Mouse (Mus musculus) forebrain, embryonic 11.5 days (tissue): Measurements from ENCODE around the gene Rala. TPM values are rescaled to one million over a fixed set of nuclear protein-coding genes. Genes with fewer than 3 reads are reported as not detected.

Source experiments
- ATAC-seq: fragments of 200-750 bp; cut with Nextera tagmentation; replicated peaks from 2 replicates; pipeline ENCODE4 v1.8.0; 2017; ENCODE audit warnings: moderate TSS enrichment; ENCODE audit not compliant: low FRiP score
- DNase-seq: peaks from one replicate; pipeline ENCODE4 v3.0.0-alpha.2; 2017; ENCODE audit warnings: low spot score
- H3K27ac ChIP-seq: fragments of 300-500 bp; sonication (generic); 2 replicates; pipeline ENCODE4 v1.5.1; 2014; ENCODE audit warnings: low read depth, low read length
- H3K27me3 ChIP-seq: fragments of 300-500 bp; sonication (generic); 2 replicates; pipeline ENCODE4 v1.6.1; 2014; ENCODE audit warnings: mild to moderate bottlenecking, low read length, mixed read lengths; ENCODE audit not compliant: control insufficient read depth, insufficient read depth
- H3K36me3 ChIP-seq: fragments of 300-500 bp; sonication (generic); 2 replicates; pipeline ENCODE4 v1.6.1; 2014; ENCODE audit warnings: mild to moderate bottlenecking, low read length, moderate library complexity, mixed read lengths; ENCODE audit not compliant: control insufficient read depth, insufficient read depth
- H3K4me1 ChIP-seq: fragments of 300-500 bp; sonication (generic); replicated peaks from 2 replicates; pipeline ENCODE4 v1.6.1; 2014; ENCODE audit warnings: low read length, mixed read lengths; ENCODE audit not compliant: control insufficient read depth, insufficient read depth
- H3K4me2 ChIP-seq: fragments of 300-500 bp; sonication (generic); 2 replicates; pipeline ENCODE4 v1.6.1; 2014; ENCODE audit warnings: low read depth, mild to moderate bottlenecking, low read length, moderate library complexity, mixed read lengths; ENCODE audit not compliant: severe bottlenecking
- H3K4me3 ChIP-seq: fragments of 300-500 bp; sonication (generic); 2 replicates; pipeline ENCODE4 v1.5.1; 2014; ENCODE audit warnings: low read depth, low read length
- H3K9ac ChIP-seq: fragments of 300-500 bp; sonication (generic); 2 replicates; pipeline ENCODE4 v1.6.1; 2014; ENCODE audit warnings: low read length
- H3K9me3 ChIP-seq: fragments of 300-500 bp; sonication (generic); 2 replicates; pipeline ENCODE4 v1.6.1; 2016; ENCODE audit warnings: low read length, mixed read lengths; ENCODE audit not compliant: control insufficient read depth
- WGBS: fragments of 180-500 bp; shearing (Covaris S2); extraction: QIAGEN DNeasy Blood & Tissue Kit; methylation state at CpG from one replicate; pipeline ENCODE4 v1.1.7; 2014; 5-methylcytosine and 5-hydroxymethylcytosine counted together
- polyA plus RNA-seq: library from polyadenylated mRNA; unstranded; fragments of >200 nt; fragmentation: Nextera tagmentation; extraction: Ambion mirVana; gene quantifications from 2 replicates; pipeline ENCODE4 v1.2.1, GENCODE M21; 2014

The Rala gene
- polyA plus RNA-seq: 124 and 129 TPM in 2 replicates

- Histone ChIP-seq H3K36me3 (no peaks in the 10 kb centered on the region), H3K27me3 (no peaks in the 10 kb centered on the region), H3K9me3 (no peaks in the 10 kb centered on the region), H3K4me2 (peak within 1 kb of the TSS; percentile 87), H3K27ac (peak within 1 kb of the TSS; percentile 84), H3K4me1 (0 out of 2 replicates have a peak, but pooled peaks cover 2% of the 10 kb centered on the region), H3K4me3 (peak within 1 kb of the TSS; percentile 87), H3K9ac (peak within 1 kb of the TSS; percentile 89)
- 9% methylated on average over 58 of the region's 69 CpGs for WGBS
- ATAC-seq: peak; percentile 100
- peak; percentile 95 for DNase-seq
These were observed at the start of gene Rala for GRCm38 (mm10) chr13:17944078-17944917. Gene Rala (minus strand): TSS chr13:17944239.

- H3K9ac ChIP-seq: peak overlapping the region; percentile 86
- 0 out of 2 replicates have a peak, but pooled peaks cover 3% of the 10 kb centered on the region for H3K4me1 ChIP-seq
- no peaks in the 10 kb centered on the region for H3K9me3 ChIP-seq
- peak; percentile 49 for ATAC-seq
- 40% methylated on average over 7 of the region's 7 CpGs for WGBS
- H3K36me3 ChIP-seq: no peaks in the 10 kb centered on the region
- no peak for DNase-seq
- no peaks in the 10 kb centered on the region for H3K27me3 ChIP-seq
- no peak overlapping the region for H3K27ac ChIP-seq
- H3K4me3 ChIP-seq: peak overlapping the region; percentile 56
- peak overlapping the region; percentile 73 for H3K4me2 ChIP-seq
These were observed 49.4 kb upstream of the Rala start for GRCm38 (mm10) chr13:17993515-17993847.

DNA sequence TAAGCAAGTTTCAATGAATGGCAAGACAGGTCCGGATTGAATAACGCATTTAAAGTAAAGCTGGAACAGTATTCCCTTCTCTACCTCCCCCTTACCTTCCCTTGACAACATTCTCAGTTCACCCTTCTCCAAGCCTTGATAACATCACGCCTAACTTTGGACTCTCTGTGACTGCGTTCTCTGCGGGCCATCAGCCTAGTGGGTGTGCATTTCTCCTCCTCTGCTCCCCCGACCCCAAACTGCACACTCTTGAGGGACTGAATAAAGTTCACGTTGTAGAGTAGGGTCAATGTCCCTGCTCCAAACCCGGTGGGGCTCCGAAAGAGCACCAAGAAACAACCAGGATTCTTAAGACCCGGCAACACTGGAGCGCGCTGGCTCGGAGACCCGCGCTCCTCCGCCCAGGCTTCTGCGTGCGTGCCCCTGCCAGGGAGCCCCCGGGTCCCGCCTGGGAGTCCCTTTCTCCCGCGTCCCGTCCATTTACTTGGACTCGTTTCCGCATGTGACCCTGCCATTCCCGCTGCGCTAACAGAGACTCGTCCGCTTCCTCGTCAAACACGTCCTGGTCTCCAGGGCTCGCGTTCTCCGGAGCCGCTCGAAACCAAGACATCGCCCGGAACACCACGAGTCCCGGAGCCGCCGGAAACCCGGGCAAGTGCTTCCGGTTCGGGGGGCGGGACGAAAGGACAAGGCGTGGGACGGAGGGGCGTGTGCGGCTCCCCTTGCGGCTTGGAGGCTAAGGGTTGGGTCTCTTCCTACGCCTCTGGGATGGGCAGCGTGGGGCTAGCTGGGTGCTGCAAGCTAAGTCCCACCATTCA is 48.9 kb upstream of the Rala start, which contains the start of gene Yae1d1:
Gene Yae1d1 (minus strand): TSS at position 653 of the 818 bp plus-strand sequence.
- ATAC-seq (peak; percentile 99), DNase-seq (peak; percentile 96)
- under 1% methylated on average over 54 of the region's 54 CpGs for WGBS
- Histone ChIP-seq H3K27me3 (no peaks in the 10 kb centered on the region), H3K36me3 (no peaks in the 10 kb centered on the region; the same call in 1 of the 2 replicates), H3K27ac (peak within 1 kb of the TSS; percentile 50; the same call in 1 of the 2 replicates), H3K4me1 (0 out of 2 replicates have a peak, but pooled peaks cover 3% of the 10 kb centered on the region), H3K4me2 (peak within 1 kb of the TSS; percentile 73), H3K4me3 (peak within 1 kb of the TSS; percentile 56), H3K9ac (peak within 1 kb of the TSS; percentile 86), H3K9me3 (no peaks in the 10 kb centered on the region)

GRCm38 (mm10) chr13:17992009-17992408 is 48.0 kb upstream of the Rala start:
- DNase-seq: no peak
- H3K9me3 ChIP-seq: no peaks in the 10 kb centered on the region
- H3K9ac ChIP-seq: no peak overlapping the region
- no peak for ATAC-seq
- H3K4me2 ChIP-seq: peak overlapping the region; percentile 73
- H3K4me3 ChIP-seq: peak overlapping the region; percentile 56
- no peaks in the 10 kb centered on the region; the same call in 1 of the 2 replicates for H3K36me3 ChIP-seq
- WGBS: 79% methylated on average over 4 of the region's 4 CpGs
- 0 out of 2 replicates have a peak, but pooled peaks cover 3% of the 10 kb centered on the region for H3K4me1 ChIP-seq
- no peak overlapping the region for H3K27ac ChIP-seq
- no peaks in the 10 kb centered on the region for H3K27me3 ChIP-seq

DNA sequence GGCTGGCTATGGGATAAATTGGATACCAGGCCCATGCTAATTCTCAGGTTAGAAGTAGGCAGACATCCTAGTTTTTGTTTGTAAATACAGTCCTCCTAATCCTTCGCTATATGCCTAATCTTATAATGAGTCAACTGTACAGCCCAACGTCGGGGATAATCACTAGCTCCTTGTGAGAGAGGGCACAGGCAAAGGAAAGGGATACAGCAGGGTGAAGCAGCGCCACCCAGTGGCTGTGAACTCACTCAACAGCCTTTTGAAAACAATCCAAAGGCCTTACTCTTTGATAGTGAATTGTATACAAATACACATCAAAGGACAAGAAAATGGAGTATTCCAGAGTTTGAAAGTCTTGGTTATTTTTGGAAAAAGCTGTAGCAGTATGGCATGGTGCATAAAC is 39.2 kb upstream of the Rala start:
- peaks cover 4% of the 10 kb centered on the region; the same call in 1 of the 2 replicates for H3K36me3 ChIP-seq
- ATAC-seq: no peak

DNA sequence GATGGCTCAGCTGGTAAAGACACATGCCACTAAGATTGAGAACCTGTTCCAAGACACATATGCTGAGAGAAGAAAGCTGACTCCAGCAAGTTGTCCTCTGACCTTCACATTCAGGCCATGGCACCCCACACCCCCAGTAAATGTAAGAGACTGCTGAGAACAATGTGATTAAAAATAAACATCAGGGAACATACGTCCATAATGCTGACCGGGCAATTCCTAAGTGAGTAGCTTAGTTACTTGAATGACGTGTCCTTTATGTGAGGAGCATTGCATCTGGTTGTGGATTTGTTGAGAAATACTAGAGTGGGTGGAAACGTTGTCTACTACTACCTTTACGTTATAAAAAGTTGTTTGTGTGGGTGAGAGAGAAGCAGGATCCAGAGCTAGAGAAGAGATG is 38.6 kb upstream of the Rala start:
- Histone ChIP-seq H3K4me3 (no peak overlapping the region), H3K27ac (no peak overlapping the region), H3K4me1 (no peaks in the 10 kb centered on the region), H3K27me3 (no peaks in the 10 kb centered on the region), H3K9me3 (no peaks in the 10 kb centered on the region), H3K9ac (no peak overlapping the region), H3K4me2 (no peak overlapping the region), H3K36me3 (peaks cover 4% of the 10 kb centered on the region; the same call in 1 of the 2 replicates)
- 92% methylated on average over 5 of the region's 5 CpGs for WGBS
- DNase-seq (no peak), ATAC-seq (no peak)

More for the DNA sequence above, 39.2 kb upstream of the Rala start:
- no peaks in the 10 kb centered on the region for H3K4me1 ChIP-seq
- H3K4me2 ChIP-seq: no peak overlapping the region
- DNase-seq: peak; percentile 66
- no peaks in the 10 kb centered on the region for H3K27me3 ChIP-seq
- no peak overlapping the region for H3K9ac ChIP-seq
- no peak overlapping the region for H3K27ac ChIP-seq
- 61% methylated on average over 4 of the region's 4 CpGs for WGBS
- H3K9me3 ChIP-seq: no peaks in the 10 kb centered on the region
- no peak overlapping the region for H3K4me3 ChIP-seq

DNA sequence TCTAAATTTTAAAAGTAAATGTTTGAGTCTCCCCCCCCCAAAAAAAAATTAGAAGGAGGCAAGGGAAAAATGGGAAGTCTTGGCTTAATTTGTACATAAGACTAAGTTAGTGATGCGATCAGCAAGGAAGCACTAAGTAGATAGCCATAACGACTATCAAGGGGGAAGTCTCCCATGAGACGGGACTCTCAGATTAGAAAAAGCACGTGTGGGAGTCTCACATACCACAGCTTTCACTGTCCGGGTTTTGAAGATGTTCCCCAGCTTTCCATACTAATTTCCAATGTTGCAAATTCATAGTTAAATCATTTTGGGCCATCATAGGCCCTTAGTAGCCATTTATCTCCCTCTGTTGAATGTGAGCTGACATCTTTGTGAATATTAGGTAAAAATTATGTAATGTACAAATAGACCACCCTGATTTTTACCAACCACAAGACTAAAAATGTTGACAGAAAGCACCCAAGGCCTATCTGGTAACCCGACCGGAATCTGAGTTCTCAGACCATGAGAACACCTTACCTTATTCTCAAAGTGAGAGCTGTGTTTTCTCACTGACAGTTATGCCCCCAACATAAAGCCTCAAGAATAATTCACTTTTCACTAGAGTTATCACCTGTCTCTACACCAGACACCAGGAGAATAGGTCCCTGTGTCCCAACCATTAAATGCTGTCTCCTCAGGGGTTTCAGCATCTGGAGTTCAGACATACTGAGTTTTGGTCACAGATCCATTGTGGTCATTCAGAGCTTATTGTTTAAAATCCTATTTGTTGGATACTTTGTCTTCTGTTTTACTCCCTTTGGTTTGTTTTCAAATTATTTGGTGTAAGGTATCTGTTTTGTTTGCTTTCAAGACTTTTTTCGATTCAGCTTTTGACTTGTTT is 33.1 kb upstream of the Rala start:
- no peak overlapping the region for H3K9ac ChIP-seq
- DNase-seq (no peak), ATAC-seq (no peak)
- H3K4me3 ChIP-seq: no peak overlapping the region
- no peaks in the 10 kb centered on the region for H3K9me3 ChIP-seq
- H3K36me3 ChIP-seq: no peaks in the 10 kb centered on the region
- 86% methylated on average over 8 of the region's 8 CpGs for WGBS
- H3K4me2 ChIP-seq: no peak overlapping the region
- no peak overlapping the region for H3K27ac ChIP-seq
- H3K27me3 ChIP-seq: no peaks in the 10 kb centered on the region
- no peaks in the 10 kb centered on the region for H3K4me1 ChIP-seq

DNA sequence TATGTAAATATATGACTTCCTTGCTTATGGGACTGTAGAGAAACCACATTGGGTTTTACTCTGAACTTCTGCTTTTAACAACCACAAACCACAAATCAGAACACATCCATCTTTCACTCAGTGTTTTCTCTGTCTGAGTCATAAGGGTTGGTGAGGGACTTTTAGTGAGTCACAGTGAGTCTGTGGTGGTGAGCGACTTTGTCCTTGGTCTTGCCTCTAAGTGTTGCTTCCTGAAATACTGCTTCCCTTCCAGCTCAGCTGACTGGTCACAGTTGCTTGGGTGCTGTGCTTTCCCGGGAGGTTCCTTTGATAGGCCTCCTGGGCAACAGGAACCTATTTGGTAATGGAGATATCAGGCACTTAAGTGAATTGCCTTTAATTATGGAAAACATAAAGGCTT is 31.9 kb upstream of the Rala start:
- H3K9me3 ChIP-seq: no peaks in the 10 kb centered on the region
- no peak overlapping the region for H3K27ac ChIP-seq
- WGBS: 79% methylated on average over 2 of the region's 2 CpGs
- DNase-seq (no peak), ATAC-seq (no peak)
- no peak overlapping the region for H3K4me3 ChIP-seq
- H3K27me3 ChIP-seq: no peaks in the 10 kb centered on the region
- no peak overlapping the region for H3K9ac ChIP-seq
- no peaks in the 10 kb centered on the region for H3K36me3 ChIP-seq
- no peaks in the 10 kb centered on the region for H3K4me1 ChIP-seq
- no peak overlapping the region for H3K4me2 ChIP-seq
